Mouse (Mus musculus) spleen, adult 2 months (tissue): ENCODE data around the gene Atg7.

Experiments
- CTCF ChIP-seq: fragments of 200-500 bp; IDR thresholded peaks from 2 replicates; pipeline ENCODE4 v1.5.1; 2011; ENCODE audit warnings: mild to moderate bottlenecking, inconsistent platforms; ENCODE audit not compliant: insufficient read depth, insufficient read length, insufficient replicate concordance; ENCODE audit errors: extremely low read depth
- POLR2A ChIP-seq: fragments of 200-500 bp; IDR thresholded peaks from 2 replicates; pipeline ENCODE4 v1.6.1; 2011; ENCODE audit warnings: low read depth, low read length, inconsistent platforms

DNA sequence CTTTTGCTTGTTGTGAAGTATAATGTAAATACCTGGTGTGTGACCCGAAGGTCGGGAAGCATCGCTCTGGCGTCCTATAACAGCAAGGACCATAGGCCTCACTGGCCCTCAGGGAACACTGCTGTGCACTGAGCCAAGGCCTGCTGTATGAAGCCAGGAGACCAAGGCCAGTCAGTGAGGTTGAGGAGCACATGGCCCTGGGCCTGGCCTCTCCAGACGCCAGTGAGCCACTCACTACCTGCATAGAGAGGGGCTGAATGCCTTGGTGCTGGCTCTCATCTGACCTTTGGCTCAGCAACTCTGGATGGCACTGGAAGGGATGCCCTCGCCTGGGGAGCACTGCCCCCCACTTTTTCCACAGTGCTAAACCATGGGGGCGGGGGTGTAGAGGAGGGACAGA is 225.8 kb downstream of the Atg7 start:
- TF ChIP-seq POLR2A = no peak
- no peak for TF ChIP-seq CTCF
